Mouse (Mus musculus): ENCODE results near the gene Sprr2a1. TPM values are rescaled to one million over a fixed set of nuclear protein-coding genes. Genes with fewer than 3 reads are reported as not detected.
"Not testable (repeated sequence)": the region's sequence is repeated elsewhere in the genome, so short reads cannot be mapped to it uniquely, and the experiment has no call there.

Sprr2a1 gene
- polyA plus RNA-seq (2012; rRNA removed): 0.09 TPM in 1 of 2 replicates, not detected in the other

DNA sequence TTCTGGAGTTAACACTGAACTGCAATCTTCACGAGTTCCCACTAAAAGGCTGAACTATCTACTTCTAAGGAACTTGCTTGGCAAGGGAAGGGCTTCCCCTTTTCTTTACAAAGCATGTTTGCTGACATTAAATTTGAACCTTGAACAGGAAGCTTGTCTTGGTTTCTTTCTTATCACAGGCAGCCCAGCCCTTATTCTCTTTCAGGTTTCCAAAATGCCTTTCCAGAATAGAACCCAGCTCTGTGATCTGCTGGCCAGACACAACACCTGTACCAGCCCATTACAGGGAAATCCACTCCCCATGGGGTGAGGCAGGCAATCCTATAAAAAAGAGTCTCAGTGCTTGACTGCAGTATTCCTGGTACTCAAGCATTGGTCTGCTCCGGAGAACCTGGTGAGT, at the start of gene Sprr2a1, which contains the start of gene Sprr2a2:
Gene Sprr2a1 (plus strand): TSS at position 231 of the 400 bp plus-strand sequence.
Gene Sprr2a2 (plus strand): TSS at position 352 of the 400 bp plus-strand sequence.
- not testable (repeated sequence) for DNase-seq (ENCODE audit: low read depth)

DNA sequence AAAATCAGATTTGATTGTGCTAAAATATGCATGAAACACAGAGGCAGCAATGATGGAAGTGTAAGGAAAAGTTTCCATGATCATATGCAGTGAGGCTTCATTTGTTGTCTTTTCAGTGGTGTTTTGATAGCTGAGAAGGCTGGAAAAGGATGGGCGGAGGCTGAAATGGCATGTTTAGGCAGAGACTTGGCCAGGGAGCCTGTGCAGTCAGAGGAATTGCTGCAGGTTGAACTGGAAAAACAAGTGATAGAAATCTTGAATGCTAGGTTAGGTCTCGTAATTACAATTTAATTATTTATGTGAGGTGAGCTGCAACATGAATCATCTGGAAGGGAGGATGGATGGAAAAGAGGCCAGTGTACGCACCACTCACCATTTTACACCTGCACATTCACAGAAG, 45.8 kb upstream of the Sprr2a1 start:
- no peak for DNase-seq (ENCODE audit: low read depth)

DNA sequence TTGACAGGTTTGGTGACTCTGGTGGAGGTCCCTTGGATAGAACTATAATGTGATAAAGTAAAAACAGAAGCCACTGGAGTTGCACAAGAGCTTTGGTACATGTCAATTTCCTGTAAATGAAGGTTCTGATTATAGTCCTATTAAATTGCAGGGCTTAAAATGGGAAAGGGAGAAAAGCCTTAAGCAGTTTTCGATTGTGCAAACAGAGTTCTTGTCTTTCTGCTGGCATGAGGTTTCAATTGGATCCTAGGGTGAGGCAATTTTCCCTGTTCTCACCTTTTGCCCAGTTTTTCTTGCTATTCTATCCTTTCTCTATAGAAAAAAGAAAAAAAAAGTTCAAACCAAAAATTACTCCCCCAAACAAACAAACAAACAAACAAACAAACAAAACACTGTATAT, 38.7 kb upstream of the Sprr2a1 start:
- no peak for DNase-seq (ENCODE audit: low read depth)

DNA sequence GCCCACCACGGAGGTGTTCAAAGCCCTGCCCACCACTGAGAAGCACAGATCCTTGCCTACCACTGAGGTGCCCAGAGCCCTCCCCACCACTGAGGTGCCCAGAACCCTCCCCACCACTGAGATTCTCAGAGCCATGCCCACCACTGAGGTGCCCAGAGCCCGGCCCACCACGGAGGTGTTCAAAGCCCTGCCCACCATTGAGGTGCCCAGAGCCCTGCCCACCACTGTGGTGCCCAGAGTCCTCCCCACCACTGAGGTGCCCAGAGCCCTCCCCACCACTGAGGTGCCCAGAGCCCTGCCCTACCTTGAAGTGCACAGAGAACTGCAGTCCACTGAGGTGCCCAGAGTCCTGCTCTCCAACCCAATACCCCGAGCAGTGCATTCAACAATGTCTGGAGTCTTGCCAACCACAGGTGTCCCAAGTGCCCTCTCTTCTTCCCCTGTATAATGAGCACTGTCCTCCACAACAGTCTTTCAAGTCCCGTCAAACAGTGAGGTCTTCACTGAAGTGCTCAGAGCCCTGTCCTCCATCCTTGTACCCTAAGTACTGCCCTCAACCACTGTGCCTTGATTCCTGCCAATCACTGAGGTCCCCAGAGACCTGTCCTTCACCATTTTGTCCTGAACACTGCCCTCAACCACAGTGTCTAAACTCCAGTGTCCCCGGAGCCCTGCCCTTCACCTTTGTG, 19.9 kb upstream of the Sprr2a1 start:
- no peak for DNase-seq (ENCODE audit: low read depth)

DNA sequence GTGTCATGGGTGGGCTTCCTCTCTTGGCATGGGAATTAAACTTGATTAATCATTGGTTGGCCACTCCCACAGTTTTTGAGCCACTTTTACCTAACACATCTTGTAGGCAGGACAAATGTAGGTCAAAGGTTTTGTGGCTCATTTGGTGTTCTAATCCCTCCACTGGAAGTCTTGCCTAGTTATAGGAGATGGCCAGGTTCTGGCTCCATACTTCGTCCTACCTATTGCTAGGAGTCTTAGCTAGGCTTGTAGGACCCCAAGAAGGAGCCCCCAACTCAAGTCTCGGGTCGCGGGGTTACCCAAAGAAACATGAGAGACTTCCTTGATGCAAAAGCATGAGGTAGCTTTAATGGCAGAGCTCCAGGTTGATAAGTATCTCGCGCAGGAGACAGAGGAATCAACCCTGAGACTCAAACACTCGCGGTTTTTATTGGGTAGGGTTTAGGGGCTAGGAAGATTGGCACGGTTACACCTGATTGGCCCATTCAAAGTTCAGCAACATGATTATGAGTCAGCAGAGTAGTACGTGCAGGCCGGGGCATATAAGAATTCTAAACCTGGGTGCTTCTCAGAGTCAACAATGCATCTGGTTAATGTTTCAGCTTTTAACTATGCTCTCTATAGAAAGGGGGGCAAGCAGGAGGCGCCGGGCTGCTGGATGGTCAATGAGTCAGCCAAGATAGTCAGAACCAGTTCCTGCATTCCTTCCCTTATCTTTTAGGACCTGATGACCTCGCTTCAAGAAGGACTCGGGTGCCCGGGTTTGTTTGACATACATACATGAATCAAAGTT, 4.3 kb upstream of the Sprr2a1 start:
- not testable (repeated sequence) for DNase-seq (ENCODE audit: low read depth)

DNA sequence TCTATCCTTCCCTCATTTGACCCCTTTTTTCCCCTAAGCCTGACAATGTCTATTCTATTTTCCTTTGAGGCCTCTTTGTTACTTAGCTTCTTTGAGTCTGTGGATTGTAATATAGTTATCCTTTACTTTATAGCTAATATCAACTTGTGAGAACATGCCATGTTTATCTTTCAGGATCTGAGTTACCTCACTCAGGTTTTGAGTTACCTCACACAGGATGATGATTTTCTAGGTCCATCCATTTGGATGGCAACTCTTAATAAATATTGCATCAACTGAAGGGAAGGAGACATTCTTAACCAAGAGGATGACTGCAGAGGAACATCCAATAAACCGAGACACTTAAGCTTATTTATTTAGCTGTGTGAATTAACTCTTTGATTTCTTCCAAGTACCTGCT, 3.5 kb upstream of the Sprr2a1 start:
- DNase-seq (ENCODE audit: low read depth): not testable (repeated sequence)

DNA sequence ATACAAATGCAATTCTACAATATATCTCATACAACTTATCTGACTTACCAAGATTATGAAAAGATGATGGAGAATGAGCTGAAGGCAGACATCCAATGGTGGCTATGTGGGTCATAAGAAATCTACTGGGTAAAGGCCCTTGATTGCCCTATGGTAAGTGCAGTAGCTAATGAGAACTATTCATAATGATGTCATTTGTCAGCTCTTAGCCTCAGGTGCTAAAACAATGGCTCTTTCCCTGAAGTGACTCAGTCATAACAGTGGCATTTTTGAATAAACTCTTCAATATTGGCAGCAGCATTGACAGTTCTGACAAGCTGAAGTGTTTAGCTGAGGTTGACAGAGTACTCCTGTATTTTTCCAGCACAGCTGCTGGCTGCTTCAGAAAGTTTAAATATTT, 1.9 kb upstream of the Sprr2a1 start:
- not testable (repeated sequence) for DNase-seq (ENCODE audit: low read depth)

DNA sequence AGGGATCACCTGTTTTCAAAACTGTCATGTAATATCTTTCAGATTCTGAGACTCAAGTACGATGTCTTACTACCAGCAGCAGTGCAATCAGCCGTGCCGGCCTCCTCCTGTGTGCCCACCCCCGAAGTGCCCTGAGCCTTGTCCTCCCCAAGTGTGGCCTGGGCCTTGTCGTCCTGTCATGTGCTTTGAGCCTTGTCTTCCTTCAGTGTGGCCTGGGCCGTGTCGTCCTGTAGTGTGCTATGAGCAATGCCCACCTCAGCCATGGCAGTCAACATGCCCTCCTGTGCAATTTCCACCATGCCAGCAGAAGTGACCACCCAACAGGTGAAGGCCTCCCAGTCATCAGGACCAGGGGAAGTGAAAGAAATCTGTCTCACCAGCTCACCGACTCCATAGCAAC, 3.4 kb downstream of the Sprr2a1 start:
- not testable (repeated sequence) for DNase-seq (ENCODE audit: low read depth)

DNA sequence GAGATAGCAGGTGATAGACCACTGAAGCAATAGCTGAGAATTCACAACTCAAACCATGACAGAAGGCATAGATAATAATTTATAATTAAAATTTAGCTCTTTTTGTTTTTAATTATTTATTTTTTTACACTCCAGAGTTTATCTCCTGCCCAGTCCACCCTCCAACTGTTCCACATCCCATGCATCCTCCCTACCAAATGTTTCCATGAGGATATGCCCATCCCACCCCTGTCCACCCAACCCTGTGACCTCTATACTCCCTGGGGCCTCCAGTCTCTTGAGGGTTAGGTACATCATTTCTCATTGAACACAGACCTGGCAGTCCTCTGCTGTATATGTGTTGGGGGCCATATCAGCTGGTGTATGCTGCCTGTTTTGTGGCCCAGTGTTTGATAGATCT, 8.1 kb downstream of the Sprr2a1 start:
- DNase-seq (ENCODE audit: low read depth): not testable (repeated sequence)

DNA sequence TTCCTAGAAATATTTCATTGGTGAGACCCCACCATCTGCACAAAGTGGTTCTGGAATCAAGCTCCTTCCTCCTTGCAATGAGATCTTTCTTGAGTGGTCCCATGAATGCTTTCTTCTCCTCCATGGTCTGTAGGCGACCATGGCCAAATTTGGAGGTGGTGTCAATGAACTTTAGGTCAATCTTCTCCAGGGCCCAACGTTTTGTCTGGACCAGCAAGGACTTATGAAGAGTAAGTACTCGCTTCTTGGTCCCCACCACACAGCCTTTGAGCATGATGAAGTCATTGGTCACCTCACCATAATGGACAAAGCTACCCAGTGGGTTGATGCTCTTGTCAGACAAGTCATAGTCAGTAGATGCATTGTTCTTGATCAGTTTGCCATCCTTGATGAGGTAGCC, 11.8 kb downstream of the Sprr2a1 start:
- DNase-seq (ENCODE audit: low read depth): not testable (repeated sequence)

DNA sequence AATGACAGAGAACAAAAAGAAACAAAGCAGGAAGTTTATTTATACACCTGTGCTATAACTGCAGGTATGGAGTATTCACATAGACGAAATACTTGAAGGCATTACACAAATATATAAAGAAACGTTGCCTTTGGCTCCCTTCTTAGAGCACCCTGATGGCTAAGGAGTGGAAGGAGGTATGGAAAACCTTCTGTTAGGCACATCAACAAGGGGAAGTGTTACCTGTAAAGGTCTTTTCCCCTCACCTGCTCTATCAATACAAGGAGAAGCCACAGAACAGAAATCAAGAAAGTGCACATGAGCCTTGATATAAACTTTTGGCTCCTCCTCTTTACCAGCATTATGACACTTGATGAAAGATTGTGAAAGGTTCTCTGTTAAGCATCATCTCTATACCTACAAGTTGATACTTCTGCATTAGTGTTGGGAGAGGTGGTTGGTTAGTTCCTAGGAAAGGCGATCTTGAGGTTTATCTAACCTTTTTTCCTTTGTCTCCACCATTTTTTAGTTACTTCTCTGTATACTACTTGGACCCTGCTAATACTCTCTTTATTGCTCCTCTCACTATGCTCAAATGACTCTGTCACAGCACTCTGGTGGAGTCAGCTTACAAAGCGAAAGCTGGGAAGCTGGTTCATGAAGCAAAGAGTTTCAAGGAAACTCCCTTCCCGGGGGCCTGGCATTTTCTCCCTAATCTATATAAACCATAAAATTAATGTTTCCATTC, 21.0 kb downstream of the Sprr2a1 start:
- not testable (repeated sequence) for DNase-seq (ENCODE audit: low read depth)

DNA sequence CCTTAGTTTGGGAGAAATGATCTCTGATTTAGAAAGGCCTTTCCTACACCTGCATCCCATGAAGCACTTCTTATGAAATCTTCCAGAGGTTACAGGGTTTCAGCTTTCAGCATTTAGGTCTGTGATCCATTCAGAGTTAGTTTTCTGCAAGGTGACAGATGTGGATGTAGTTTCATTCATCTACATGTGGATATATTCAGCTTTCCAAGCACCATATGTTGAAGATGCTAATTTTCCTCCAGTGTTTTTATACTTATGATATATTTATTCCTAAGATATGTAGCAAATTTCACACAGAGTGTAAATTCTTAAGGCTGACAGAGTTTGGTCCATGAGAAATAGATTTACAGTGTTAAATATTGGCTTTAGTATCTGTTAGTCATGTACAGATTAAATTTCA, 23.1 kb downstream of the Sprr2a1 start:
- DNase-seq (ENCODE audit: low read depth): not testable (repeated sequence)

DNA sequence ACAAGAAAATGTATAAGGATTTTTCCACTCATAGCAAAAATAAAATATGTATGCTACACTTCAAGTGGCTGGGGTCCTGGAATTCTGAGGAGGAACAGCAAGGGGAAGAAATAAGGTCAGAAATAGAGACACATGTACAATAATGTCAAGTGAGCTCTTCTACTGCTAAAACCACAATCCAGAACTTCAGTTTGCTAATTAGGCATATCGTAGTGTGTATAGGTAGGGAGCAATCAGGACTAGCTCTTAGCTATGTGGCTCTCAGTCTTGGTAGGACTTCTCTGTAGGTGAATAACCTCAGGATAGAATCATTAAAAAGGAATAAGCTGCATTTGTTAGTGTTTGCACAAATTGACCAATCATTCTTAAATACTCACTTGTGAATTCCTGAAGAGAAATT, 23.6 kb downstream of the Sprr2a1 start:
- not testable (repeated sequence) for DNase-seq (ENCODE audit: low read depth)

DNA sequence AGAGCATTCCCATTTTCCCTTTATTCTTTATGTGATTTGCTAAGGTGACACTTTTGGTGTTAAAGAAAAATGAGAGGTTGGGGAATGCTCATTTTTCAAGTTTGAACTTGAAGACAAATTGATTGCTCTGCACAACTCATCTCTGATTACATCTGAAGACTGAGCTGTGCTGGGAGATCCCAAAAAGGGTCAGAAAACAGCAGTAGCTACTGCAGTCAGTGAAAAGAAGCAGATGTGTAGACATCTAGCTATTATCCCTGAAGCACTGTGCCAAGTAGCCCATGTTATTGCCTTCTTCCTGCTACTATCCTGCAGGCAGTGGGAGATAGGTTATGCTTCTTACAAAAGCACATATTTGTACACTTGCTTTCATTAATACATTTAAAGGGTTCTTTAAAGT, 29.2 kb downstream of the Sprr2a1 start:
- not testable (repeated sequence) for DNase-seq (ENCODE audit: low read depth)

DNA sequence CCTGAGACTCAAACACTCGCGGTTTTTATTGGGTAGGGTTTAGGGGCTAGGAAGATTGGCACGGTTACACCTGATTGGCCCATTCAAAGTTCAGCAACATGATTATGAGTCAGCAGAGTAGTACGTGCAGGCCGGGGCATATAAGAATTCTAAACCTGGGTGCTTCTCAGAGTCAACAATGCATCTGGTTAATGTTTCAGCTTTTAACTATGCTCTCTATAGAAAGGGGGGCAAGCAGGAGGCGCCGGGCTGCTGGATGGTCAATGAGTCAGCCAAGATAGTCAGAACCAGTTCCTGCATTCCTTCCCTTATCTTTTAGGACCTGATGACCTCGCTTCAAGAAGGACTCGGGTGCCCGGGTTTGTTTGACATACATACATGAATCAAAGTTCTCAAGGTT, 30.6 kb downstream of the Sprr2a1 start:
- DNase-seq (ENCODE audit: low read depth): not testable (repeated sequence)

DNA sequence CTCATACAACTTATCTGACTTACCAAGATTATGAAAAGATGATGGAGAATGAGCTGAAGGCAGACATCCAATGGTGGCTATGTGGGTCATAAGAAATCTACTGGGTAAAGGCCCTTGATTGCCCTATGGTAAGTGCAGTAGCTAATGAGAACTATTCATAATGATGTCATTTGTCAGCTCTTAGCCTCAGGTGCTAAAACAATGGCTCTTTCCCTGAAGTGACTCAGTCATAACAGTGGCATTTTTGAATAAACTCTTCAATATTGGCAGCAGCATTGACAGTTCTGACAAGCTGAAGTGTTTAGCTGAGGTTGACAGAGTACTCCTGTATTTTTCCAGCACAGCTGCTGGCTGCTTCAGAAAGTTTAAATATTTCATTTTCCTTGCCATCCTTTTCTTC, 32.9 kb downstream of the Sprr2a1 start:
- not testable (repeated sequence) for DNase-seq (ENCODE audit: low read depth)

DNA sequence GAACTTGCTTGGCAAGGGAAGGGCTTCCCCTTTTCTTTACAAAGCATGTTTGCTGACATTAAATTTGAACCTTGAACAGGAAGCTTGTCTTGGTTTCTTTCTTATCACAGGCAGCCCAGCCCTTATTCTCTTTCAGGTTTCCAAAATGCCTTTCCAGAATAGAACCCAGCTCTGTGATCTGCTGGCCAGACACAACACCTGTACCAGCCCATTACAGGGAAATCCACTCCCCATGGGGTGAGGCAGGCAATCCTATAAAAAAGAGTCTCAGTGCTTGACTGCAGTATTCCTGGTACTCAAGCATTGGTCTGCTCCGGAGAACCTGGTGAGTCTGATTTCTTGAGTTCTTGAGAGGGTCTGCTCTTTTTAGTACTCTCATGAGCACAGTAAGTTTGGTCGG, 34.9 kb downstream of the Sprr2a1 start:
- DNase-seq (ENCODE audit: low read depth): not testable (repeated sequence)

DNA sequence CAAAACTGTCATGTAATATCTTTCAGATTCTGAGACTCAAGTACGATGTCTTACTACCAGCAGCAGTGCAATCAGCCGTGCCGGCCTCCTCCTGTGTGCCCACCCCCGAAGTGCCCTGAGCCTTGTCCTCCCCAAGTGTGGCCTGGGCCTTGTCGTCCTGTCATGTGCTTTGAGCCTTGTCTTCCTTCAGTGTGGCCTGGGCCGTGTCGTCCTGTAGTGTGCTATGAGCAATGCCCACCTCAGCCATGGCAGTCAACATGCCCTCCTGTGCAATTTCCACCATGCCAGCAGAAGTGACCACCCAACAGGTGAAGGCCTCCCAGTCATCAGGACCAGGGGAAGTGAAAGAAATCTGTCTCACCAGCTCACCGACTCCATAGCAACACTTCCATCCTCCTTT, 38.3 kb downstream of the Sprr2a1 start:
- DNase-seq (ENCODE audit: low read depth): not testable (repeated sequence)

DNA sequence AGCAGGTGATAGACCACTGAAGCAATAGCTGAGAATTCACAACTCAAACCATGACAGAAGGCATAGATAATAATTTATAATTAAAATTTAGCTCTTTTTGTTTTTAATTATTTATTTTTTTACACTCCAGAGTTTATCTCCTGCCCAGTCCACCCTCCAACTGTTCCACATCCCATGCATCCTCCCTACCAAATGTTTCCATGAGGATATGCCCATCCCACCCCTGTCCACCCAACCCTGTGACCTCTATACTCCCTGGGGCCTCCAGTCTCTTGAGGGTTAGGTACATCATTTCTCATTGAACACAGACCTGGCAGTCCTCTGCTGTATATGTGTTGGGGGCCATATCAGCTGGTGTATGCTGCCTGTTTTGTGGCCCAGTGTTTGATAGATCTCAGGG, 42.9 kb downstream of the Sprr2a1 start:
- DNase-seq (ENCODE audit: low read depth): not testable (repeated sequence)

DNA sequence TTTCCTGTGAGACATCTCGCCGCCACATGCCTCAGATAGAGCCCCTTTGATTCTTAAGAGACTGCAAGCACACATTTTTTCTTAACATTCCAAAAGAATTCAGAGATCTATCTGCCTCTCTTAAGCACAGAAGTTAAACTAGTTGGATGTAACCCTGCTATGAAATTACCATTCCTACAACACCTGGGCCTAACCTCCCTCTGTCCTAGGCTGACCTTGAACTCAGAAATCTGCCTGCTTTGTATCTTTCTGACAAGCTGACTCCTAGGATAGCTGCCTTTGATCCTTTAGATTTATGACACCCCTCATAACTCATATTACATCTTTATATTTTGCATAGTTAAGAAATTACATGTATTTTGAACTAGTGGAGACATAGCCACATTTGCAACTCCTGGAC, 47.9 kb downstream of the Sprr2a1 start:
- DNase-seq (ENCODE audit: low read depth): not testable (repeated sequence)

Measured in gonadal fat pad, adult 2 months (tissue).